Mouse (Mus musculus): ENCODE results near the gene Strbp. TPM values are rescaled to one million over a fixed set of nuclear protein-coding genes. Genes with fewer than 3 reads are reported as not detected.

The Strbp gene
- polyA plus RNA-seq, 1 experiment from 2014 or later: 87.9 TPM

DNA sequence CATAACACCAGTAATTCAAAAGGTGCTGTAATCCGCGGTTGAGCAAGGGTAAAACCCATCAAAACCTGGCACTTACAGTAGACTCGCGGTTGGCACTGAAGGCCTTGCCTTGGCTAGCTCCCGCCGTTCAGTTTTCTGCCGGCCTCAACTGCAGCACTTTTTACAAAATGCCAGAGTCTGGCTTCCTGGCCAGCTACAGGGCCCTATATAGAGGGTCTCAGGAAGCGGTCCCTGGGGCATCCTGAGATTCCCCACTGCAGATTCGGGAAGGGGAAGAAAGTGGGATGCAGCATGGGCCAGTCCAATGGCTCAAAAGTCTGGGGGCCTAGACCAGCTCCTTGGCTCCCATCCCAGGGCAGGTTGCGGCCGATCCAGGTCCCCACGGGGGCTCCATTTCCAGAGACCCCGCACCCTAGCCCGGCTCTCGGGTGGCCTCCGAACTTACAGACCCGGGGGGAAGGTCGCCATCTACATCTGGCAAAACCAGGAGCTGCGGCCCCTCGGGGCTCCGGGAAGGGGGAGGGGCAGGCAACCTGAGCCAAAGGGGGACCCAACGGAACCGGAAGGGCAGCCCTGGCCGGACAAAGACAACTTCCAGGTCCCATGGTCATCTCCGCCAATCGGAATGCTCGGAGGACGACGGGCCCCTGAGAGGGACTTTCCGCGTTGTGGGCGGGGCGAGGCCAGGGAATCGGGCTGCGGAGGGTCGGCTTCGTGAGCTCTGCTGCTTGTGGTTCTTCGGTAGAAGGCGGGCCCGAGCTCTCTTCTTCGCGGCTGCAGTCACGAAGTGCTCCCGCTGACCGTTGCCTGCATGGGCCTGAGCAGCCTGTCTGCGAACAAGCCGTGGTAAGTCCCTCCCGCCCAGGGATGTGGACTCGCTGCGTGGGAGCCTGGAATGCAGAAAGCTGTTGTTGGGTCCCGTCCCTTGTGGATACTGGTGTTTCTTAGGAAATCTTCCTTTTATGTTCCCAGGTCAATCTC, 260.8 kb downstream of the Strbp start, which contains the start of the genes Zbtb26, Zbtb6 and Rabgap1:
Gene Zbtb26, minus strand, starts transcription at position 525 of the 981 bp plus-strand sequence.
Gene Zbtb6, minus strand, starts transcription at position 561 of the 981 bp plus-strand sequence.
Gene Rabgap1, plus strand, starts transcription at position 669 of the 981 bp plus-strand sequence.
- Histone ChIP-seq H3K27ac (ENCODE audit: low read depth, low read length) (peak within 1 kb of the TSS; percentile 81), H3K9ac (ENCODE audit: low read length) (peak within 1 kb of the TSS; percentile 85), H3K9me3 (ENCODE audit: control insufficient read depth, low read length) (no peaks in the 10 kb centered on the region), H3K27me3 (ENCODE audit: control insufficient read depth, insufficient read depth, low read length) (no peaks in the 10 kb centered on the region), H3K4me3 (ENCODE audit: low read depth, low read length) (peak within 1 kb of the TSS; percentile 76), H3K4me2 (ENCODE audit: low read depth) (peak within 1 kb of the TSS; percentile 77), H3K4me1 (ENCODE audit: control insufficient read depth, insufficient read depth, low read length) (peaks cover 3% of the 10 kb centered on the region; the same call in 1 of the 2 replicates), H3K36me3 (ENCODE audit: control insufficient read depth, insufficient read depth, low read length) (no peaks in the 10 kb centered on the region)
- DNase-seq (ENCODE audit: low spot score) (peak; percentile 96), ATAC-seq (ENCODE audit: insufficient read depth, low FRiP score, low TSS enrichment) (peak; percentile 99)
- WGBS: under 1% methylated on average over 51 of the region's 51 CpGs

Small RNA genes lying within 50 kb of the gene (microRNA-seq; reads per million reads assigned to microRNA genes)
- 0.78 reads per million for gene Mir5128

Other genes starting within 250 kb of the Strbp start
- 3.5 and 3.9 TPM in 2 replicates for gene Gpr21, start 187.5 kb downstream of the Strbp start, polyA plus RNA-seq (2014; fragmentation: Nextera tagmentation; extraction: Ambion mirVana)
- gene Crb2, start 72.4 kb upstream of the Strbp start, polyA plus RNA-seq (2014; fragmentation: Nextera tagmentation; extraction: Ambion mirVana): 7.4 and 8.4 TPM in 2 replicates